Mouse (Mus musculus) CD4-positive helper T cell, adult 2 months (primary cell): ENCODE results near the gene Gm11213.

Source experiments
- DNase-seq: peaks from one replicate; pipeline ENCODE4 v3.0.0-alpha.2; 2012; ENCODE audit warnings: low read depth, missing footprints, low spot score

The Gm11213 gene

DNA sequence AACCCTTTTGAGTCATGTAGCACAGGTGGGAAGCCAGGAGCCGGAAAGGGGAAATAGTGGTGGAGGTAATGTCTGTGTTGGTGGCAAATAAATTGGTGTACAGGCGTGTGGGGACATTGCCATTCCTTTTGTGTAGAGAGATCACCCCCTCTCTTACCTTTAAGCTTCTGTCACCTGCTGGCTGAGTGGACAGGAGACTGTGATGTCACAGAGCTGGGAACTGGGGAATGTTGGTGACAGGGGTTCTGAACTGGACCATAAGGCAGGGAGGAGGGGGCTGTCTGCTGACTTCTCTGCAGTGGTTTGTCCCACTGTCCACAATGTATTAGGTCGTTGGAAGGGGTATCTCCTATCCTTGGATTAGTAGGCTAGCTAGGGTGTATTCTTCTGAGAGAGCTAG lies at the start of gene Gm11213:
TSS of gene Gm11213 (minus strand) at position 317 of the 400 bp plus-strand sequence.
- DNase-seq, result no peak

DNA sequence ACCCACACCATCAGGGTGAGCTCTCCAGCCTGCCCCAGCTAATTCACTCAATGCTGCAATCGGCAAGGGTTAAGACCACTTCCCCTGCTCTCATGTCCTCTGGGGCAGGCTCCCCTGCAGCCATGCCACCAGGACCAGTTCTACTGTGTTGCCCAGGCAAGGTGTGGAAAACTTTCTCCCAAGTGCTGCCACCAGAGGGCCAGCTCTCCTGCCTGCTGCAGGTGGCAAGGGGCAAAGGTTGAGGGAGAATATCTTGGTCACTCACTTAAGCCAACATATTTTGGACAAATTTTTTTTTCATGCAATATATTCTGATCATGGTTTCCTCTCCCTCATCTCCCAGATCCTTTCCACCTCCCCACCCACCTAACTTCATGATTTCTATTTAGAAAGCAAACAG lies 49.3 kb upstream of the Gm11213 start:
- DNase-seq, result no peak

GRCm38 (mm10) chr4:63643956-63644726 lies 39.1 kb upstream of the Gm11213 start:
- no peak for DNase-seq

DNA sequence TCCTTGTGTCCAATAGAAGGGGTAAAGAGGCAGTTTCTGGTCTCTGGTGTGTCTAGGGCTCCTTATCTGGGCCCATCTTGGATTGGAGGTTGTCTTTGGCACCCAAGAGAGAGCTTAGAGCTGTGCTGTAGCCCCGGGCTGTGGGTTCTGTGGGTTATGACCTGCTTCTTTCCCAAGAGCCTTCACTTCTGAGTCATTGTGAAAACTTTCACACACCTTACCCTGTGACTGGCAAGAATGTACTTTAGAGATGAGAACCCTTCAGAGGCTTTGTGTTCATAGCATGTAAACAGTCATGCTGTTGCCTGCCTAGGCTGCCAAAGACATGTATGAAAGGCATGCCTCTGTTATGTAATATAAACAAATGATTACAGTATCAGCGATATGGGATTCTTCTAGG lies 34.8 kb upstream of the Gm11213 start:
- peak; percentile 18 for DNase-seq

- no peak for DNase-seq
Measured at GRCm38 (mm10) chr4:63638603-63639002, 33.5 kb upstream of the Gm11213 start.

GRCm38 (mm10) chr4:63633181-63633580 lies 28.1 kb upstream of the Gm11213 start:
- DNase-seq, result no peak

DNA sequence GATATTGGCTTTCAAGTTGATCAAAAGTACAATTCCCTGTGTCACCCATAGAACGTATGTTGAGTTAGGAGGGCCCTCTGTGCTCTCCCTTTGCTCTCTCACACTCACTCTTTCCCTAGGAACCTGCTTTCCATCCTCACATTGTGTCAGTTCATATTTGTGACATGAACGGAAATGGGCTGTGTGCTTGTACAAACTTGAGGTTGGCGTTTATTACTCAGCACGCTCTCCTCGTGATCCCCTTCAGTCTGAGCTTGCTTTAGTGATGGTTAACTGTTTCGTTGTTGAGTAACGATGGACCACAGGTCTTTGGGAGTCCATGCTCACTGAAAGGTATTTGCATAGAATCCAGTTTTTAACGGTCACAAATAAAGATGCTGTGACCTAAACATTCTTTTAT lies 22.1 kb upstream of the Gm11213 start:
- peak; percentile 68 for DNase-seq

GRCm38 (mm10) chr4:63625563-63626080 lies 20.6 kb upstream of the Gm11213 start:
- DNase-seq, result no peak

- peak; percentile 51 for DNase-seq
Measured at GRCm38 (mm10) chr4:63622378-63622835, 17.3 kb upstream of the Gm11213 start, which contains the start of gene Tex48. TSS of gene Tex48 (minus strand) at chr4:63622428.

DNA sequence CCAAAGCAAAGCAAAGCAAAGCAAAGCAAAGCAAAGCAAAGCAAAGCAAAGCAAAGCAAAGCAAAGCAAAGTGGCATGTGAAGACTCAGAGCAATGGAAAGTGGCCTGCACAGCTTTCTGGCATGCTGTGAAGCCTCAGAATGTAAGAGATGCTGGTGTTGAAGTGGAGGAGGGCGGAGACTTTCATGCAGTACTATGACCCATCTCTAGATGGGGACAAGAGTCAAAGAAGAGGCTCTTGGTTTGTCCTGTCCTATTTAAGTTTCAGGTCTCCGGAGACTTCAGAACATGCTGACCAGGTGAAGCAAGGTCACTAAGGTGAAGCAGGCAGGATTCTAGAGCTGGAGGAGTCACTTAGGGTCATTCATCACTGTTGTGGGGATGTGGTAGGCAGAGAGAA lies 16.8 kb upstream of the Gm11213 start:
- peak; percentile 37 for DNase-seq

DNA sequence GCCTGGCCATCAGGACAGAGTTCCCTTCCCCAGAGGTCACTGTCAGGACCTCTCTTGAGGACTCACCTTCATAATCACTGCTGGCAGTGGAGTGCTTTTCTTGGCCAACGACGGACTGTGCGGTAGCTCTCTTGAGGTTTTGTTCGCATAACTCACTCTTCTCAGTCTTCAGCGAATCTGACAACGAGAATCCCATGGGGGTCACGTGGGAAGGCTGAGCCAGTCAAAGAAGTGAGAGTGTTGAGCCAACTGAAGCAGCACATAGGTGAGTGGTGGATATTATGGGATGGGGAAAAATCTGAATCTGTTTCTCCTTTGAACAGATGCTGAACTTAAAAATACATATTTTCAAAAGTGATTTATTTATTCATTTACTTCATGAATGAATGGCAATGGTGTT lies 3.3 kb upstream of the Gm11213 start:
- DNase-seq, result no peak

DNA sequence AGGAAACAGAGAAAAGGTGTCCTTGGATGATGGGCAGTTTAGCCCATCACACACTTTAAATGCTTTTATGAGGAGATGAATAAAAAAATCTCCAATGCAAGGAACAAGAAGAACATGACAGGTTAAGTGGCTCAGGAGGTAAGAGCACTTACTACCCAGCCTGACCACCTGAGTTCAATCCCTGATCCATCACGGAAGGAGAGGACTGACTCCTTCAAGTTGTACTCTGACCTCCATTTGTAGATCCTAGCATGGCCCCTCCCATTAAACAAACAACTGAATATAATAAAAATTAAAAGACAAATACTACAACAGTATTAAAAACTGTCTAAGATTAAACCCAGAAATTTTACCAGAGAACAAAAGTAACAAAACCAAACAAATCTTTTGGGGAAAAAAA lies 907 bp upstream of the Gm11213 start:
- DNase-seq, result no peak

- no peak for DNase-seq
Measured at GRCm38 (mm10) chr4:63605545-63605944, 484 bp upstream of the Gm11213 start.

- no peak for DNase-seq
Measured at GRCm38 (mm10) chr4:63601263-63601662, 3.8 kb downstream of the Gm11213 start.

DNA sequence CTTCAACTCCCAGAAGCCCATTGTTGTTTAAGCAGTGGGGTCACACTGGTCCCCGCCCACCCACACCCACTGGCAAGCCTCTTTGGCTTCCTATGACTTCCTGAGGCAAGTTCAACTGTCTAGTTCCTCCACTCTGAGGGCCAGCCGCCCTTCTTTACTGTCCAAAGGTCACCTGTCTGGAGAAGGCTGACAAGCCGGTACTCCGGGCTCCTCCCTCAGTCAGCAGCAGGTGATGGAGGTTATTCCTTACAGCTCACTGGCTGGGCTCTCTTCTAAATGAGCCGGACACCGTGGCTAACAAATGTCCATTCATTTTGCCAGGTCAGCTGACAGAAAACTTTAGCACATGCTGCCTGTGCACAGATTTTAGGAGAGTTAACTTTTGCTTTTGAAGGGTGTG lies 4.3 kb downstream of the Gm11213 start:
- no peak for DNase-seq

- no peak for DNase-seq
Measured at GRCm38 (mm10) chr4:63596010-63596409, 9.1 kb downstream of the Gm11213 start.

DNA sequence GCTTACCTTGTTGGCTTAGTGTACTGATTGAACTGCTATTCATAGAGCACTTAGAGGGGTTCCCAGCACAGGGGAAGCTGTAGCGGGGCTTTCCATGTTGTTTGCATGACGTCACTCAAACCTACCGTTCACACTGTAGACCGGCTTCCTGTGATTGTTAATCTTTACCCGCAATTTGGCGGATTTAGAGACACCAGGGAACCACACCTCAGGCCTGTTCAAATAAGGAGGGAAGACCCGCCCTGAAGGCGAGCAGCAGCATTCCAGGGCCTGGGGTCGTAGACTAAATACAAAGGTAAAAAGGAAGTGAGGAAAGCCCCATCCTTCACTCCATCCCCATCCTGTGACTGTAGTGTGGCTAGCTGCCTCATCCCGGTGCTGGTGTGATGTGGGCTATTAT lies 9.8 kb downstream of the Gm11213 start:
- DNase-seq, result peak; percentile 71

GRCm38 (mm10) chr4:63594459-63595110 lies 10.5 kb downstream of the Gm11213 start:
- DNase-seq, result no peak

DNA sequence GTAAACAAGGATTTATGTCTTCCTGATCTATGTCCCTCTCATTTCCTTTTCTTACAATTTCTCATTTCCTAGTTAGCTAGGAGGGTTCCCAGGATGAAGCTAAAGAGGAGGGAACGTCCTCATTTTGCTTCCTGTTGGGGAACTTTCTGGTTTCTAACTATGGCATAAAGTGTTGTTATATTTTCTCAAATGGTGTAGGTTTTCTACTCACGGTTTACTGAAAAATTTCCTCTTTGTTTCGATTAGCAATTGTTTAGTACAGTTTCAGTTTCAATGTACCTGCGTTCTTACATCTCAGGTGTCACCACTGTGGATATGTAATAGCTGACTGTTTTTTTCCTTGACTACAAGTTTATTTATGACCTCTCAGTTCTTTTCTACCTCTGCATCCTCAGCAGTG lies 14.5 kb downstream of the Gm11213 start:
- DNase-seq, result peak; percentile 23

- DNase-seq, result no peak
Measured at GRCm38 (mm10) chr4:63589987-63590386, 15.1 kb downstream of the Gm11213 start.

GRCm38 (mm10) chr4:63586240-63586639 lies 18.8 kb downstream of the Gm11213 start:
- no peak for DNase-seq

- no peak for DNase-seq
Measured at GRCm38 (mm10) chr4:63585216-63585615, 19.8 kb downstream of the Gm11213 start.

DNA sequence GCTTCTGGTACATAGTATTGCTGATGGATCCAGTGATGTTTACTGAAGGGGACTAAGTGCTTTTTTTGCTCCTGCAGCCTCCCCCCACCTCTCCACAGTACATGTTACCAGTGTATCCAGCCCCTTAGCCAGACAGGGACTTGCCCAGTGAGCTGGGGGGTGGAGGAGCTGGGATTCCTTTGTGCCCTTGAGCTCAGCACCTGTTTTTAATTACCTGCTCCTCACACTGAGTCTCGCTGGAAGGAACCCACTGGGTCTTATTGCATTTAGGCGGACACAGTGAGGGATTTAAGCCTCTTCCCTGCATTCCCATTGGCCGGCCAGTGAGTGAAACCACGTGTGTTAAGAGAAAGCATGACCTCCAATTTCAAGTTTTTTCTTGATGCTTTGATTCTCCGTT lies 22.5 kb downstream of the Gm11213 start:
- DNase-seq, result no peak
